Mouse (Mus musculus) olfactory bulb, adult 2 months (tissue): ENCODE measurements around the gene Mettl6.

Experiments used
- CTCF ChIP-seq: fragments of 200-500 bp; IDR thresholded peaks from 2 replicates; pipeline ENCODE4 v1.5.1; 2012; ENCODE audit warnings: low read depth, mild to moderate bottlenecking, low read length, moderate library complexity; ENCODE audit not compliant: insufficient read depth
- POLR2A ChIP-seq: fragments of 200-500 bp; IDR thresholded peaks from 2 replicates; pipeline ENCODE4 v1.6.1; 2012; ENCODE audit warnings: mild to moderate bottlenecking, low read depth, low read length, moderate library complexity; ENCODE audit not compliant: insufficient read depth

DNA sequence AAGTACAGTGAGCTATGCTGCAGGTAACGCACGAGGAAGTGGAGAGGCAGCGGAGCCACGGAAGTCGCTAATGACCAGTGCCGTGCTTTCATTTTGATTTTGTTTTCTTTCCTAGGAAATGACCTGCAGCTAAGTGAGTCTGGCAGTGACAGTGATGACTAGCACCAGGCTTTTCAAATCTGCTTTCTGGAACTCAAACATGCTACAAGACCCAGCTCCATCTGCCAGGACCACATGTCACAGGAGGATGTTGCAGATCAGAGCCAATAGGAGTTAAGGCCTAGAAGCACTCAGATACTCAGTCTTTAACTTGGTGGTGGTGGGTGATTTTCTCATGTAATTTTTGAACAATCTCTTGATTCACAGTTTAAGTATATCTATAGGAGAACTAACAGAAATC is 11.6 kb upstream of the Mettl6 start:
- TF ChIP-seq CTCF (no peak), POLR2A (no peak)
